23 mouse cellular contexts compared by ENCODE assay signal in genomic region chr7:84100672-84101071, GRCm38 (mm10). TPM values are rescaled to one million over a fixed set of nuclear protein-coding genes. Genes with fewer than 3 reads are reported as not detected.
"Had no signal": no experiment of that assay in that cellular context is flagged by ENCODE, and none has a peak within 500 bp of the region (broad histone marks: within the 10 kb centered on the region; RNA-seq: fewer than 3 reads in every experiment).

No protein-coding gene starts in this region.

- H3K27ac ChIP-seq: gastrocnemius, adult 2 months; heart, adult 2 months; hindbrain, embryonic 10.5 days; hindbrain, embryonic 12.5 days; hindbrain, embryonic 14.5 days; intestine, embryonic 15.5 days; layer of hippocampus, adult 2 months; left cerebral cortex, adult 2 months; limb, embryonic 10.5 days; limb, embryonic 12.5 days; liver, embryonic 13.5 days had no signal

- H3K4me1 ChIP-seq: hindbrain, embryonic 10.5 days; hindbrain, embryonic 12.5 days; intestine, embryonic 15.5 days; limb, embryonic 10.5 days; limb, embryonic 12.5 days; liver, embryonic 13.5 days had no signal

- DNase-seq: gastrocnemius, adult 2 months; gastrocnemius, postnatal 10 days; gastrocnemius, postnatal 25 days; heart, adult 2 months; heart, postnatal 10 days; heart, postnatal 4 days; kidney, adult 18-20 months; kidney, adult 8-10 months; kidney, postnatal 10 days; kidney, postnatal 25 days; kidney, postnatal 4 days; liver; liver, embryonic 13.5 days had no signal

- H3K36me3 ChIP-seq: hindbrain, embryonic 12.5 days; intestine, embryonic 15.5 days; limb, embryonic 10.5 days; limb, embryonic 12.5 days; liver, embryonic 13.5 days had no signal

- H3K9me3 ChIP-seq: heart, embryonic 12.5 days; hindbrain, embryonic 10.5 days; hindbrain, embryonic 12.5 days; intestine, embryonic 15.5 days; limb, embryonic 10.5 days; limb, embryonic 12.5 days; liver, embryonic 13.5 days had no signal

- H3K4me3 ChIP-seq: gastrocnemius, adult 2 months; heart, adult 2 months; heart, embryonic 12.5 days; hindbrain, embryonic 10.5 days; hindbrain, embryonic 12.5 days; intestine, embryonic 15.5 days; layer of hippocampus, adult 2 months; left cerebral cortex, adult 2 months; limb, embryonic 10.5 days; limb, embryonic 12.5 days; liver, embryonic 13.5 days had no signal

- H3K27me3 ChIP-seq: heart, embryonic 12.5 days; hindbrain, embryonic 12.5 days; intestine, embryonic 15.5 days; limb, embryonic 12.5 days; liver, embryonic 13.5 days had no signal

RNA-seq across cellular contexts. Expression of gene Cemip, which starts 14.4 kb away (rescaled TPM):
- total RNA-seq: gastrocnemius, adult 2 months; gastrocnemius, postnatal 25 days; granulocyte monocyte progenitor cell, adult 5-6 weeks had no signal
- polyA plus RNA-seq: limb, embryonic 10.5 days had no signal
